Mouse (Mus musculus) forebrain, embryonic 10.5 days (tissue): ENCODE measurements around the gene Olig2. TPM values are rescaled to one million over a fixed set of nuclear protein-coding genes. Genes with fewer than 3 reads are reported as not detected.

Source experiments
- DNase-seq: peaks from one replicate; pipeline ENCODE4 v3.0.0-alpha.2; 2017; ENCODE audit warnings: low spot score; ENCODE audit errors: extremely low spot score
- H3K27ac ChIP-seq: fragments of 300-500 bp; sonication (generic); 2 replicates; pipeline ENCODE4 v1.5.1; 2016; ENCODE audit warnings: mild to moderate bottlenecking
- H3K27me3 ChIP-seq: fragments of 300-500 bp; sonication (generic); 2 replicates; pipeline ENCODE4 v1.6.1; 2016; ENCODE audit warnings: mild to moderate bottlenecking; ENCODE audit not compliant: poor library complexity, severe bottlenecking
- H3K36me3 ChIP-seq: fragments of 300-500 bp; sonication (generic); replicated peaks from 2 replicates; pipeline ENCODE4 v1.6.1; 2016; ENCODE audit warnings: mild to moderate bottlenecking, moderate library complexity
- H3K4me1 ChIP-seq: fragments of 300-500 bp; sonication (generic); 2 replicates; pipeline ENCODE4 v1.6.1; 2016
- H3K4me3 ChIP-seq: fragments of 300-500 bp; sonication (generic); 2 replicates; pipeline ENCODE4 v1.5.1; 2016; ENCODE audit warnings: mild to moderate bottlenecking, moderate library complexity
- H3K9me3 ChIP-seq: fragments of 300-500 bp; sonication (generic); 2 replicates; pipeline ENCODE4 v1.6.1; 2016; ENCODE audit warnings: mild to moderate bottlenecking, moderate library complexity
- WGBS: fragments of 180-500 bp; shearing (Covaris S2); methylation state at CpG from one replicate; pipeline ENCODE4 v1.1.7; 2016; 5-methylcytosine and 5-hydroxymethylcytosine counted together
- polyA plus RNA-seq: library from polyadenylated mRNA; unstranded; fragments of >200 nt; fragmentation: Nextera tagmentation; extraction: Ambion mirVana; gene quantifications from 2 replicates; pipeline ENCODE4 v1.2.1, GENCODE M21; 2016

Gene Olig2
- polyA plus RNA-seq, result 10.5 and 11.2 TPM in 2 replicates

DNA sequence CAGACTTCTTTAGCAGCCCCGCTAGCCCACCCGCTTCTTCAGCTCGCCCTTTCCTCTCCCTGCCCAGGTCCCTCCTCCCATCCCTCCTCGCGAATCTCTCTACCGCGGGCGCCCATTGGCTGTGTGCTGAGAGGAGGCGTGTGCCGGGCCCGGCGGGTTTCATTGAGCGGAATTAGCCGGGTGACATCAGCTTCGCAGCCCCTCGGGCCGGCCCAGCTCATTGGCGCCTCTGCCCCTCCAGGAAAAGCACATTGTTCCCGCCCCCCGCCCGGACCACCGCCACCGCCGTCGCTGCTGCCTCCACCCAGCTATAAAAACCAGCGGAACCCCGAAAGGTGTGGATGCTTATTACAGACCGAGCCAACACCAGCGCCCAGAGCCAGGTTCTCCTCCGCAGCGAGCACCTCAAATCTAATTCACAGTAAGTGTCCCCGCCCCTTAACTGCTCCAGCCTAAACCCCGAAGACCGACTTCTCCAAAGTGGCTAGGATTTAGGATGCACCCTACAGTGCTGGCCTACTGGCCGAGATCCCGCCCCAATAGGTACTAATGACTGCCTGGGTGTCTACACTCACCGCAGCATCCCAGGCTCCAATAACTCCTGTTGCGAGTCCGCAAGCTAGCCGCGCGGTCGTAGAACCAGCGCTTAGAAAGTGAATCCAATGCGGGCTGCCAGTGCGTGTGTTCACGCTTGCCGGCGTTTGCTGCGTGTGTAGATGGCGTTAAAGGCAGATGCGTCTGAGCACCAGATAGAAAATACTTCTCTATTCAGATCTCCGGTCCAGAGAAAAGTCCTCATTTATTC lies at the start of gene Olig2:
Gene Olig2, plus strand, starts transcription at position 225 of the 805 bp plus-strand sequence.
- H3K27me3 ChIP-seq, result peaks cover 100% of the 10 kb centered on the region
- peak; percentile 89 for DNase-seq
- H3K9me3 ChIP-seq, result no peaks in the 10 kb centered on the region
- peak within 1 kb of the TSS; percentile 84 for H3K27ac ChIP-seq
- peak within 1 kb of the TSS; percentile 51 for H3K4me3 ChIP-seq
- under 1% methylated on average over 53 of the region's 53 CpGs for WGBS
- H3K36me3 ChIP-seq, result peaks cover 7% of the 10 kb centered on the region; the same call in 1 of the 2 replicates
- peaks cover 97% of the 10 kb centered on the region for H3K4me1 ChIP-seq

DNA sequence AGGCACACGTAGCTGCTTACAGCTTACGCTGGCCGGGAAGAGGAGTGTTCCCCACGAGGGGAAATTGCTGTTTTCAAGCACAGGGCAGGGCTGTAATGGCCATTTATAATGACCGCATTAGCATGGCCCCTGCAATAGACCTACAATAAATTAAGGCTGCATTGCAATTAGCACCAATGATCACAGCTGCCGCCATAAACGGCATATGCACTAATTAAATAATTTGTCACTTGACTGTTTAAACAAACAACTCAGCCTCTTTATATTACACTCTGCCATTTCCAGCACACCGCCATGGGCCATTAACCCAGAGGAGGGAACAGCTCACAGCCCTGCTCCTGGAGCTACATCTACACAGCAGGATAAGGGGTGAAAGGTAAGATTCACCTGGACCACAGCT lies 49.4 kb upstream of the Olig2 start:
- 78% methylated on average over 8 of the region's 8 CpGs for WGBS
- H3K36me3 ChIP-seq, result no peaks in the 10 kb centered on the region
- no peaks in the 10 kb centered on the region for H3K9me3 ChIP-seq
- H3K27me3 ChIP-seq, result peaks cover 94% of the 10 kb centered on the region
- H3K4me3 ChIP-seq, result no peak overlapping the region
- no peak overlapping the region for H3K27ac ChIP-seq
- H3K4me1 ChIP-seq, result peaks cover 60% of the 10 kb centered on the region
- no peak for DNase-seq

DNA sequence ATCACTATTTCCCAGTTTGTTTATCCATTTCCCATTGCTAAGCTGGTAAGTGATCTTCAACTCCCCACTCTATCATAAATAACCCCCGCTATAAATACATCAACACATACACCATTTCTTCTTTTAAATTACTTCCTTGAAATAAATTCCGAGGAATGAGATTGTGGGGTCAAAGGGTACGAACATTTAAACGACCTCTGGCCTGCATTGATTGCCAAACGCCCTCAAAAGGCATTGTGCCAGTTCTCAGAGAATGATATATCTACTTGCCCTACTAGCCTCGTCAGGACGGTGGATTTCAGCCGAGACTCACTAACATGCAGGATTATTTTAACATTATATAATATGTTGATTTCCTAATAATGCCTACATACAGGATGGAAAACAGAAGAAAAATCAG lies 38.2 kb upstream of the Olig2 start:
- DNase-seq, result no peak
- Histone ChIP-seq H3K4me3 (no peak overlapping the region), H3K27ac (no peak overlapping the region), H3K4me1 (peaks cover 30% of the 10 kb centered on the region), H3K9me3 (no peaks in the 10 kb centered on the region; the same call in none of the 2 replicates), H3K27me3 (peaks cover 99% of the 10 kb centered on the region), H3K36me3 (no peaks in the 10 kb centered on the region)
- WGBS, result 64% methylated on average over 8 of the region's 8 CpGs

DNA sequence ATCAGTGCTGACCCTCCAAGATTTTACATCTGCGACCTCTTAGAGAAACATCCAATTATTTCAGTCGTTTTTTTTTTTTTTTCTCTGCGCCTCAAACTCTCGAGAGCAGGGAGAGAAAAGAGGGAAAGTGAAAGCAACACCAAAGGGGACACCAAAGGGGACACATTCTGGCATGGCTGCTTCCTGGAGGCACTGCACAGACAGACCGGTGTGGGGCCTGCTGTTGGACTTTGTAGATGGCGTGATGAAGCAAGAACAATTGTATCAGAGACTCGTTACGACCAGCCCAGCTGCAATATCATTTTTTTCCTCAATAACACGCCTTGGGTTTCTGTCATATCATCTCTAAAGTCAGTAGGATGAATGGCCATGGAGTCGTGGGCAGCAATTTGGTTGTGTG lies 37.6 kb upstream of the Olig2 start:
- H3K9me3 ChIP-seq, result no peaks in the 10 kb centered on the region; the same call in none of the 2 replicates
- peaks cover 36% of the 10 kb centered on the region for H3K4me1 ChIP-seq
- DNase-seq, result peak; percentile 12
- no peak overlapping the region for H3K27ac ChIP-seq
- H3K36me3 ChIP-seq, result no peaks in the 10 kb centered on the region
- WGBS, result 73% methylated on average over 10 of the region's 10 CpGs
- H3K27me3 ChIP-seq, result peaks cover 99% of the 10 kb centered on the region
- H3K4me3 ChIP-seq, result no peak overlapping the region

DNA sequence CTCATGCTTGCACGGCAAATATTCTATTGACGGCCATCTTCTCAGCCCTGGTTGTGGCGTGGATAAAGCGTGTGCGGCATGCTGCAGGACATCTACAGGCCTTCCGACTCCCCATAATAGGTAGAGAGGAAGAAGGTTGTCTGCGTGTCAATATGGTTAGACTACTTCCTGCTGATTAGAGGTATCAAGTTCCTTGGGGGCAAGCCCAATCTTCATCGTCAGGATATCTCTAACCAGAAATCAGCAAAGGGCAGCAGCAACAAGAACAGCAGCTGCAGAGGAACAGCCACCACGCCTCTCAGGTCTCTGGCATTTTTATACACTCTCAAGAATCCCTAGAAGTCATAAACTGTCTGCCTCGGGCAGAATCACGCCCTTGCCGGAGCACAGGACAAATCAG lies 37.0 kb upstream of the Olig2 start:
- DNase-seq, result no peak
- H3K27me3 ChIP-seq, result peaks cover 99% of the 10 kb centered on the region
- H3K27ac ChIP-seq, result no peak overlapping the region
- H3K4me3 ChIP-seq, result no peak overlapping the region
- 94% methylated on average over 12 of the region's 12 CpGs for WGBS
- H3K4me1 ChIP-seq, result peaks cover 42% of the 10 kb centered on the region
- H3K36me3 ChIP-seq, result no peaks in the 10 kb centered on the region
- no peaks in the 10 kb centered on the region; the same call in none of the 2 replicates for H3K9me3 ChIP-seq

DNA sequence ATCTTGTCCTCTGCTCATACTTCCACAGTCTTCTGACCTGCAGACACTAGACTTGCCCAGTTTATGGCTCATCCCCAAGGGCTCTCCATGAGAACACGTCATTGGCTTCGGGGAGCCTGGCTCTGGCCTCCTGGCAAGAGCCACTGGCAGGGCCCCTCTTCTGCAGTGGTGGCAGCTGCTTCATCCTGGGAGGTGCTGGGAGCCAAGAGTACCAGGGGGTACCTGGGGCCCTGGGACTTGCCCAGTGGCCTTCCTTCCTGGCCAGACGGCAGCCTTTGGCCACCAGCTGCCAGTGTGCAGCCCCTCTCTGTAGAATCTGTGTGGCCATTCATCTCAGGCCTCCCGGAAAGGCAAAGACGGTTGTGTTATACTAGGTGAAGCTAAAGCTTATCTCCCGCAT lies 34.0 kb upstream of the Olig2 start:
- peaks cover 98% of the 10 kb centered on the region for H3K27me3 ChIP-seq
- peak overlapping the region; percentile 66 for H3K27ac ChIP-seq
- H3K4me1 ChIP-seq, result peaks cover 48% of the 10 kb centered on the region
- H3K4me3 ChIP-seq, result no peak overlapping the region
- H3K36me3 ChIP-seq, result no peaks in the 10 kb centered on the region
- WGBS, result 81% methylated on average over 6 of the region's 6 CpGs
- peaks cover 5% of the 10 kb centered on the region for H3K9me3 ChIP-seq
- DNase-seq, result no peak

DNA sequence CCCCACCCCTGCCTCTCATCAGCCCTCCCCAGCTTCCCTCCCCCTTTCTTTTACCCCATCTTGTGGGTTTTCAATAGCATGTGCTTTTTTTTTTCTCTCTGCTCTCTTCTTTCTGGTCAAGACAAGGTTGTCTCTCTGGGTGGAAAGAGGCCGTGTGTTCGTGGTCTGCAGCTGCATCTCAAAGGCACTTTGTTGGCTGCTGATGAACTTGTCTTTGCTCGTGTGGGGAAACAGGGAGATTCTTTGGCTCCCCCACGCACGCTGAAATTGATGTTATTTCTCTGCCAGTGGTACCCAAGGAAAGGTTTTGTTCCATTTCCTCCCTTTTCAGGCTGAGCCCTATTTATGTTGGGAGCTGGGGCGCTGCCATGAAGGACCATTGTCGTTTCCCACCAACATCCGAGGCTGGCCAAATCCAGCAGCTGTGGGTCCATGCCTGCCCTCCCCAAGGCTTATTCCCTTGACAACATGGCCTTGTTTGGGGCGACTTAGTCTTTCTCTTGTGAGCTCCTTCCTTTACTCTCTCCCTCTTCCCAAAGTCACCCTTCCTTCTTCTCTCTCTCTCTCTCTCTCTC lies 33.5 kb upstream of the Olig2 start:
- Histone ChIP-seq H3K4me1 (peaks cover 47% of the 10 kb centered on the region), H3K27me3 (peaks cover 93% of the 10 kb centered on the region), H3K4me3 (no peak overlapping the region), H3K9me3 (peaks cover 8% of the 10 kb centered on the region), H3K36me3 (no peaks in the 10 kb centered on the region), H3K27ac (peak overlapping the region; percentile 66)
- WGBS, result 73% methylated on average over 9 of the region's 9 CpGs
- DNase-seq, result no peak

DNA sequence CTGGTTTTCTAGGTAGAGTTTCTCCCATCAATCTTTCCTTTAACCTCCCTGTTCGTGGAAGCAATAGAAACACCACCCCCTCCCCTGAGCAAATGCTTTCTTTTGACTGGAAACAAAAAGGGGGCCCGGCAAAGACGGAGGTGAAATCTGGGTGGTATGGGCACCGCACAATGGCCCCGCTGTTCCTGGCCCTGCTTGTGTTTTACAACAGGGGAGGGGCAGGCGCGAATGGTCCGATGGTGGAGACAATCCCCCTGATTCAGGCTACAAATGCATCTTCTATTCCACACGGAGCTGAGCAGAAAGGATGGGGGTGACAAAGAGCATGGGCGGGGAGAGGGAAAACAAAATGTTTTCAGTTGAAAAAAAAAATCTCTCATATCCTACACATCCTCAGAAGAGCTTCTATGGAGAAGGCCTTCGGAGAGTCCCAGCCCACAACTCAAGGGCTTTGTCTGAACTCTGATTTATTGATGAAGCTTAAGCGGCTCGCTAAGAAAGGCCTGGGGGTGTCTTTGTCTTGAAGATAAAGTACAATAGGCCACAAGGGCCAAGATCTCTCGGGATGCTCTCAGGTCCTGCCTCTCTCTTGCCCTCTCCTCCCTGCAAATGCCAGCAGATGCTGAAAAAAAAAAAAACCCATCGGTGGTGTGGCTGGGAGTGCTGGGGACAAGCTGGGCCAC lies 32.4 kb upstream of the Olig2 start:
- Histone ChIP-seq H3K4me1 (peaks cover 37% of the 10 kb centered on the region), H3K27me3 (peaks cover 83% of the 10 kb centered on the region), H3K9me3 (peaks cover 15% of the 10 kb centered on the region), H3K4me3 (peak overlapping the region; percentile 24), H3K36me3 (no peaks in the 10 kb centered on the region), H3K27ac (peak overlapping the region; percentile 66)
- DNase-seq, result peak; percentile 74
- 7% methylated on average over 15 of the region's 15 CpGs for WGBS

DNA sequence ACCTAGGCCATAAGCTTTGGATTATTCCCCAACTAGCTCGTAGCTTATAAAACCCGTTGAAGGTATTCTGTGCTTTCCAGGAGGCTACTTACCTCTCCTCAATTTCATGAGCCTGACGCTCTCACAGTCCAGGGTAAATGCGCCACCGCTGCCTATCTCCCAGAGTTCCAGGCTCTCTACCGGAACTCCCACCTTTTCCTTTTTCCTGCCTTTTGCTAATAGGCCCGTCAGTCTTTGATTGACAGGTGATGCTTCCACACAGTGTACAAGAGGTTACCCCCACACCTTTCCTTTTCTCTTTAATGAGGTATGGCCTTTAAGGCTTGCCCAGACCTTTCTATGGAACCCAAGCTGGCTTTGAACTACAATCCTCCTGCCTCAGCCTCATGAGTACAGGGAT lies 25.4 kb upstream of the Olig2 start:
- DNase-seq, result no peak
- Histone ChIP-seq H3K4me1 (no peaks in the 10 kb centered on the region), H3K27ac (no peak overlapping the region), H3K9me3 (peaks cover 18% of the 10 kb centered on the region), H3K27me3 (peaks cover 48% of the 10 kb centered on the region), H3K4me3 (no peak overlapping the region), H3K36me3 (no peaks in the 10 kb centered on the region)
- WGBS, result 94% methylated on average over 7 of the region's 7 CpGs

DNA sequence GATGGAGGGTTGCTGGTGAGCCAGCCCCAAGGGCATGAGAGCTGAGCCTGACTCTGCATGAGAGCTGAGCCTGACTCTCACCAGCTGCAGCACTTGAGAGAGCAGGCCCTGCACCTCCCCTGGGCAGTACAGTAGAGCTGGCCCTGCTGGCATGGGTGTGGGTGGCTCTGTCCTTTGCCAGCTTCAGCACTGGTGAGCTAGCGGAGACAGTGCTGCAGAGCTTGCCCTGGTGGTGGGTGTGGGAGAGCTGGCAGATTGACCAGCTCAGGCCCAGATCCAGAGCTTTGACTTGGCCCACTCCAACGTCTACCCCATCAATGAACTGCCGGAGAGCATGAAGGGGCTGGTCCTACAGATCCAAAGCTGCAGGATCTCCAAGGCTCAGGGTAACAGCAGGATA lies 22.3 kb upstream of the Olig2 start:
- H3K9me3 ChIP-seq, result peaks cover 4% of the 10 kb centered on the region; the same call in 1 of the 2 replicates
- H3K4me1 ChIP-seq, result peaks cover 20% of the 10 kb centered on the region
- H3K27me3 ChIP-seq, result peaks cover 66% of the 10 kb centered on the region
- H3K27ac ChIP-seq, result peak overlapping the region; percentile 30
- WGBS, result 89% methylated on average over 3 of the region's 3 CpGs
- no peak for DNase-seq
- H3K36me3 ChIP-seq, result no peaks in the 10 kb centered on the region
- no peak overlapping the region for H3K4me3 ChIP-seq

DNA sequence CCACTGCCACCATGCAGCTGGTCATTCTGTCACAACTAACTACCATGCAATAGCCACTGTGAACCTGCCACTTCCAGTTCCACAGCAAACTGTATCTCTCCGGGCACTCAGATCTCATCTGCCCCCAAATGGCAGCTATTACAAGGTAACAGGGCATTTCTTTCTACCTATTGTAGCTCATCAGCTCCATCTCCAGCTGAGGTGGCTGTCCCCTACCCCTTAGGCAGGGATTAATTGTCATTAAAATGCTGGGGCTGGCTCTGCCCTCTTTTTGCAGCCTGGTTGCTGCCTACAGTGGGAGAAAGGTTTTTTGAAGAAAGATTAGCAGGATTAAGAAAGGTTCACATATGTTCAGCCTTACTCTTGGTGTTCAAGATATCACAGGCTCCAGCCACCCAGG lies 18.9 kb upstream of the Olig2 start:
- no peak overlapping the region for H3K4me3 ChIP-seq
- no peaks in the 10 kb centered on the region for H3K36me3 ChIP-seq
- H3K9me3 ChIP-seq, result peaks cover 4% of the 10 kb centered on the region; the same call in 1 of the 2 replicates
- 0 out of 2 replicates have a peak overlapping the region, but pooled peaks have one; percentile 5 for H3K27ac ChIP-seq
- peaks cover 85% of the 10 kb centered on the region for H3K27me3 ChIP-seq
- no peak for DNase-seq
- WGBS, result 44% methylated on average over 1 of the region's 1 CpGs
- H3K4me1 ChIP-seq, result peaks cover 40% of the 10 kb centered on the region

DNA sequence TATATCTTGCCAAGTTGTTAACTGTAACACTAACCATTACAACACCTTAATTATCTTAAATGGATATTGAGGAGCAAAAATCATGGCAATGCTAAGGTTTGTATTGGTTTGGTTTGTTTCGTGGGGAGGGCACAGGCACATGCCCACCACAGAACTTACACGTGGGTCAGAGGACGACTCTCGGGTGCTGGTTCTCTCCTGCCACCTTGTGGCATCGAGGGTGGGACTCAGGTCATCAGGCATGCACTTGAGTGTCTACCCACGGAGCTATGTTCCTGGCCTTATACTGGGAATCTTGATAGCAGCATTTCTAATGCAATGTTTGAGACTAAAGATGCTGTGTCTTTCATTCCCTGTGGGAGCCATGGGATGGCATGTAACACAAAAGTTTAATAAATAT lies 8.2 kb upstream of the Olig2 start:
- H3K9me3 ChIP-seq, result peaks cover 6% of the 10 kb centered on the region; the same call in 1 of the 2 replicates

More for the DNA sequence above, 8.2 kb upstream of the Olig2 start:
- no peak for DNase-seq
- Histone ChIP-seq H3K27me3 (peaks cover 100% of the 10 kb centered on the region), H3K4me3 (no peak overlapping the region), H3K36me3 (no peaks in the 10 kb centered on the region), H3K27ac (no peak overlapping the region), H3K4me1 (peaks cover 31% of the 10 kb centered on the region)
- 47% methylated on average over 6 of the region's 6 CpGs for WGBS
